In the genomic region with DNA sequence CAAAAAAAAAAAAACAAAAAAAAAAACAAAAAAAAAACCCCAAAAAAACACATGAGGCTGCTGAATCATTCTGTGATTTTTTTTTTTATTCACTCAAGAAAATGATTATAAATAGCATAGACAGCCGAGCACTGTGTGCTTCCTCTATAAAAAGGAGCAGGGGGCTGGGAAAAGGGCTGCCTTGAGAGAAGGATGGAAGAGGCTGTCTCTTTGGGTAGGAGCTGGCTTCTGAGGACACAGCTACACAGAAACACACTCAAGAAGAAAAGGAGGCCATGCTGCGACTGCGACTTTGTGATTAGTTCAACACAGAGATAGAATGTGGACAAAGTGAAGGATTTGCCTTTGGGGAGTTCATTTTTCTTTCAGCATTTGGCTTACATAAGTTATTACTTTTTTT, we compare ENCODE assay signal across 28 mouse cellular contexts.
A peak's percentile ranks its signal among the peaks of the same experiment; 100 is the strongest.
DNase-seq lines count a peak whose midpoint lies in the region; ATAC-seq and TF ChIP-seq lines count a peak whose summit lies in the region.
"Had no signal": no experiment of that assay in that cellular context is flagged by ENCODE, and none has a peak within 500 bp of the region (broad histone marks: within the 10 kb centered on the region; RNA-seq: fewer than 3 reads in every experiment).

No protein-coding gene starts in this region.

- H3K27me3 ChIP-seq in forebrain, embryonic 15.5 days = no peaks in the 10 kb centered on the region
- no peaks in the 10 kb centered on the region for H3K27me3 ChIP-seq in forebrain, embryonic 14.5 days (replicated peaks; ENCODE audit: control insufficient read depth, insufficient read depth, low read length)
- H3K27me3 ChIP-seq in lung, postnatal 0 days (replicated peaks; ENCODE audit: insufficient read depth, low read length) = no peaks in the 10 kb centered on the region
- H3K27me3 ChIP-seq: embryonic facial prominence, embryonic 13.5 days; heart, embryonic 15.5 days; intestine, embryonic 15.5 days; limb, embryonic 12.5 days; liver, embryonic 15.5 days; lung, embryonic 15.5 days; midbrain, embryonic 12.5 days had no signal

- no peaks in the 10 kb centered on the region for H3K9me3 ChIP-seq in forebrain, embryonic 15.5 days
- no peaks in the 10 kb centered on the region for H3K9me3 ChIP-seq in forebrain, embryonic 14.5 days (replicated peaks; ENCODE audit: control insufficient read depth, low read length)
- H3K9me3 ChIP-seq in lung, postnatal 0 days (ENCODE audit: low read length) = no peaks in the 10 kb centered on the region
- H3K9me3 ChIP-seq: embryonic facial prominence, embryonic 13.5 days; G1E; heart, embryonic 10.5 days; heart, embryonic 15.5 days; intestine, embryonic 15.5 days; limb, embryonic 12.5 days; liver, embryonic 15.5 days; lung, embryonic 15.5 days; midbrain, embryonic 12.5 days had no signal

- ATAC-seq in forebrain, embryonic 15.5 days (replicated peaks) = 0 out of 2 replicates have a peak, but pooled peaks have one; percentile 51
- ATAC-seq in forebrain, embryonic 14.5 days = no peak
- ATAC-seq in lung, postnatal 0 days = no peak
- ATAC-seq: hindbrain, postnatal 0 days; intestine, embryonic 15.5 days had no signal

- no peak overlapping the region for H3K4me2 ChIP-seq in forebrain, embryonic 15.5 days (replicated peaks)
- H3K4me2 ChIP-seq in forebrain, embryonic 14.5 days (ENCODE audit: low read length) = no peak overlapping the region
- H3K4me2 ChIP-seq in lung, postnatal 0 days (replicated peaks; ENCODE audit: low read depth, low read length) = no peak overlapping the region
- H3K4me2 ChIP-seq: embryonic facial prominence, embryonic 13.5 days; heart, embryonic 15.5 days; intestine, embryonic 15.5 days; limb, embryonic 12.5 days; liver, embryonic 15.5 days; lung, embryonic 15.5 days; midbrain, embryonic 12.5 days had no signal

- DNase-seq in forebrain, embryonic 14.5 days (ENCODE audit: low spot score) = no peak
- DNase-seq in layer of hippocampus, adult 2 months (ENCODE audit: low spot score in 2 of 2) = no peak
- DNase-seq in layer of hippocampus, postnatal 36 days = no peak
- DNase-seq in right cerebral cortex, adult 18-20 months = peak; percentile 70
- DNase-seq in right cerebral cortex, postnatal 14 days = no peak
- peak; percentile 80 for DNase-seq in telencephalon, adult 2 months (ENCODE audit: low read depth, low spot score)
- DNase-seq in lung, postnatal 0 days (ENCODE audit: low spot score) = no peak
- DNase-seq: adrenal gland, adult 8-10 months; cerebellum, adult 11 months; cerebellum, adult 9-10 months; cerebellum, postnatal 36 days; gastrocnemius, postnatal 25 days; kidney, adult 2 months; kidney, postnatal 36 days; lung, postnatal 36 days; retina, postnatal 1 day; thymus, postnatal 4 days had no signal

- H3K36me3 ChIP-seq in forebrain, embryonic 15.5 days = peaks cover 18% of the 10 kb centered on the region
- H3K36me3 ChIP-seq in forebrain, embryonic 14.5 days (ENCODE audit: control insufficient read depth, insufficient read depth, low read length) = peaks cover 10% of the 10 kb centered on the region
- H3K36me3 ChIP-seq in lung, postnatal 0 days (ENCODE audit: insufficient read depth, low read length) = no peaks in the 10 kb centered on the region
- H3K36me3 ChIP-seq: embryonic facial prominence, embryonic 13.5 days; G1E; heart, embryonic 10.5 days; heart, embryonic 15.5 days; intestine, embryonic 15.5 days; liver, embryonic 15.5 days; lung, embryonic 15.5 days had no signal

- WGBS in forebrain, embryonic 15.5 days = 72% methylated on average over 3 of the region's 3 CpGs
- WGBS in forebrain, embryonic 14.5 days = 82% methylated on average over 3 of the region's 3 CpGs
- WGBS in lung, postnatal 0 days = 76% methylated on average over 3 of the region's 3 CpGs

- H3K4me1 ChIP-seq in forebrain, embryonic 15.5 days = peaks cover 26% of the 10 kb centered on the region
- H3K4me1 ChIP-seq in forebrain, embryonic 14.5 days (ENCODE audit: control insufficient read depth, insufficient read depth, low read length) = peaks cover 8% of the 10 kb centered on the region
- no peaks in the 10 kb centered on the region for H3K4me1 ChIP-seq in lung, postnatal 0 days (ENCODE audit: insufficient read depth, low read depth, low read length)
- H3K4me1 ChIP-seq: embryonic facial prominence, embryonic 13.5 days; heart, embryonic 10.5 days; heart, embryonic 15.5 days; intestine, embryonic 15.5 days; liver, embryonic 15.5 days; lung, embryonic 15.5 days; midbrain, embryonic 12.5 days had no signal

- H3K9ac ChIP-seq in forebrain, embryonic 15.5 days (replicated peaks) = no peak overlapping the region
- H3K9ac ChIP-seq in forebrain, embryonic 14.5 days (ENCODE audit: low read length) = no peak overlapping the region
- no peak overlapping the region for H3K9ac ChIP-seq in lung, postnatal 0 days (replicated peaks; ENCODE audit: low read depth)
- H3K9ac ChIP-seq: embryonic facial prominence, embryonic 13.5 days; heart, embryonic 15.5 days; intestine, embryonic 15.5 days; limb, embryonic 12.5 days; liver, embryonic 15.5 days; lung, embryonic 15.5 days; midbrain, embryonic 12.5 days had no signal

- peak overlapping the region; percentile 63 for H3K27ac ChIP-seq in forebrain, embryonic 15.5 days (replicated peaks)
- no peak overlapping the region for H3K27ac ChIP-seq in forebrain, embryonic 14.5 days (ENCODE audit: low read depth, low read length)
- peak overlapping the region; percentile 76 for H3K27ac ChIP-seq in layer of hippocampus, adult 2 months
- H3K27ac ChIP-seq in lung, postnatal 0 days (ENCODE audit: low read length) = no peak overlapping the region
- H3K27ac ChIP-seq: embryonic facial prominence, embryonic 13.5 days; heart, embryonic 10.5 days; heart, embryonic 15.5 days; hindbrain, postnatal 0 days; intestine, embryonic 15.5 days; limb, embryonic 12.5 days; liver, embryonic 15.5 days; lung, embryonic 15.5 days; midbrain, embryonic 12.5 days had no signal

- no peak for TF ChIP-seq CTCF in layer of hippocampus, adult 2 months (conservative IDR thresholded peaks at IDR 0.05)
- no peak for TF ChIP-seq CTCF in lung, postnatal 0 days (IDR thresholded peaks at IDR 0.05)

- H3K4me3 ChIP-seq in forebrain, embryonic 15.5 days = no peak overlapping the region
- no peak overlapping the region for H3K4me3 ChIP-seq in forebrain, embryonic 14.5 days (ENCODE audit: low read depth, low read length)
- no peak overlapping the region for H3K4me3 ChIP-seq in layer of hippocampus, adult 2 months
- no peak overlapping the region for H3K4me3 ChIP-seq in lung, postnatal 0 days (ENCODE audit: low read depth, low read length)
- H3K4me3 ChIP-seq: embryonic facial prominence, embryonic 13.5 days; heart, embryonic 10.5 days; heart, embryonic 15.5 days; intestine, embryonic 15.5 days; limb, embryonic 12.5 days; liver, embryonic 15.5 days; lung, embryonic 15.5 days; midbrain, embryonic 12.5 days had no signal

- no peak for TF ChIP-seq EP300 in lung, postnatal 0 days (IDR thresholded peaks at IDR 0.05)

Comparison
In these comparisons a context has a peak if more than half of its experiments do, and no peak if none do; other contexts are left out.
1. H3K27ac ChIP-seq: peak in forebrain, embryonic 15.5 days (single experiment) and layer of hippocampus, adult 2 months (single experiment); none in forebrain, embryonic 14.5 days (single experiment) and lung, postnatal 0 days (single experiment).
2. DNase-seq: peak in right cerebral cortex, adult 18-20 months (single experiment) and telencephalon, adult 2 months (single experiment); none in forebrain, embryonic 14.5 days (single experiment), layer of hippocampus, adult 2 months (0 of 2), layer of hippocampus, postnatal 36 days (0 of 2), right cerebral cortex, postnatal 14 days (single experiment) and lung, postnatal 0 days (single experiment).